Mouse (Mus musculus) liver, adult 2 months (tissue): ENCODE results near the gene Proca1.

Experiments used
- CTCF ChIP-seq: fragments of 200-500 bp; IDR thresholded peaks from 2 replicates; pipeline ENCODE4 v1.5.1; 2011; ENCODE audit warnings: low read depth, low read length, control low read depth
- POLR2A ChIP-seq: fragments of 200-500 bp; IDR thresholded peaks from 2 replicates; pipeline ENCODE4 v1.6.1; 2011; ENCODE audit warnings: low read length, control low read depth; ENCODE audit not compliant: insufficient read depth; ENCODE audit errors: extremely low read depth

GRCm38 (mm10) chr11:78189234-78190040, 3.8 kb upstream of the Proca1 start:
- TF ChIP-seq CTCF (no peak), POLR2A (0 out of 2 replicates have a peak, but pooled peaks have one; percentile 16)
